Comparison of ENCODE assay signal across 8 mouse cellular contexts in genomic region chr3:84654246-84654826, GRCm38 (mm10). TPM values are rescaled to one million over a fixed set of nuclear protein-coding genes. Genes with fewer than 3 reads are reported as not detected.
DNase-seq lines count a peak whose midpoint lies in the region; ATAC-seq and TF ChIP-seq lines count a peak whose summit lies in the region.

No protein-coding gene starts in this region.

- WGBS in heart, embryonic 10.5 days, result 9% methylated on average over 12 of the region's 12 CpGs
- 29% methylated on average over 12 of the region's 12 CpGs for WGBS in neural tube, embryonic 15.5 days

- no peak for DNase-seq in layer of hippocampus, adult 2 months (ENCODE audit: low spot score in 2 of 2)
- no peak for DNase-seq in layer of hippocampus, adult 9-11 months
- DNase-seq in c-Kit-positive CD71-positive TER-119-positive erythroid progenitor cells, embryonic 14.5 days (ENCODE audit: low spot score), result peak; percentile 60
- DNase-seq in heart, embryonic 10.5 days (ENCODE audit: low spot score), result no peak
- peak; percentile 66 for DNase-seq in liver
- no peak for DNase-seq in right cerebral cortex, postnatal 14 days
- DNase-seq in kidney, postnatal 36 days, result no peak

- H3K4me2 ChIP-seq in neural tube, embryonic 15.5 days, result peak overlapping the region; percentile 47

- TF ChIP-seq CTCF in layer of hippocampus, adult 2 months (conservative IDR thresholded peaks at IDR 0.05), result no peak

- peak; percentile 57 for ATAC-seq in neural tube, embryonic 15.5 days (ENCODE audit: low FRiP score)

- no peak overlapping the region for H3K27ac ChIP-seq in layer of hippocampus, adult 2 months
- peak overlapping the region; percentile 38 for H3K27ac ChIP-seq in heart, embryonic 10.5 days
- H3K27ac ChIP-seq in neural tube, embryonic 15.5 days (replicated peaks), result no peak overlapping the region; the same call in 1 of the 2 replicates

- peak overlapping the region; percentile 36; the same call in 1 of the 2 replicates for H3K4me3 ChIP-seq in layer of hippocampus, adult 2 months
- H3K4me3 ChIP-seq in heart, embryonic 10.5 days, result peak overlapping the region; percentile 55
- H3K4me3 ChIP-seq in neural tube, embryonic 15.5 days (replicated peaks), result peak overlapping the region; percentile 10; the same call in 1 of the 2 replicates

- no peaks in the 10 kb centered on the region for H3K27me3 ChIP-seq in heart, embryonic 10.5 days (ENCODE audit: insufficient read depth, poor library complexity, severe bottlenecking)
- H3K27me3 ChIP-seq in neural tube, embryonic 15.5 days (replicated peaks), result no peaks in the 10 kb centered on the region

- H3K4me1 ChIP-seq in heart, embryonic 10.5 days, result peaks cover 37% of the 10 kb centered on the region
- peaks cover 25% of the 10 kb centered on the region for H3K4me1 ChIP-seq in neural tube, embryonic 15.5 days

- H3K9ac ChIP-seq in neural tube, embryonic 15.5 days (replicated peaks), result 0 out of 2 replicates have a peak overlapping the region, but pooled peaks have one; percentile 1

- no peaks in the 10 kb centered on the region for H3K9me3 ChIP-seq in heart, embryonic 10.5 days
- H3K9me3 ChIP-seq in neural tube, embryonic 15.5 days (replicated peaks), result no peaks in the 10 kb centered on the region

- H3K36me3 ChIP-seq in heart, embryonic 10.5 days, result no peaks in the 10 kb centered on the region
- H3K36me3 ChIP-seq in neural tube, embryonic 15.5 days, result no peaks in the 10 kb centered on the region

RNA-seq across cellular contexts. Expression of gene Tmem154, which starts 11.7 kb away (rescaled TPM):
- total RNA-seq in layer of hippocampus, adult 2 months (2021), result under 1 TPM; 0.12 to 0.72 TPM
- 0.25 and 0.26 TPM in 2 replicates for polyA plus RNA-seq in heart, embryonic 10.5 days (2016; fragmentation: Nextera tagmentation; extraction: Ambion mirVana)
- 0.97 and 2.5 TPM in 2 replicates for polyA plus RNA-seq in neural tube, embryonic 15.5 days (2015; fragmentation: Nextera tagmentation; extraction: Ambion mirVana)

Comparison
In these comparisons a context has a peak if more than half of its experiments do, and no peak if none do; other contexts are left out.
1. DNase-seq: peak in c-Kit-positive CD71-positive TER-119-positive erythroid progenitor cells, embryonic 14.5 days (single experiment) and liver (single experiment); none in layer of hippocampus, adult 2 months (0 of 2), layer of hippocampus, adult 9-11 months (single experiment), heart, embryonic 10.5 days (single experiment), right cerebral cortex, postnatal 14 days (single experiment) and kidney, postnatal 36 days (0 of 2).
2. Peak in every context shown above with its lines, with median percentiles within 50 percentile points of each other: H3K4me3 ChIP-seq.